Mouse (Mus musculus): ENCODE results near the gene Sox13. TPM values are rescaled to one million over a fixed set of nuclear protein-coding genes. Genes with fewer than 3 reads are reported as not detected.

Sox13 gene
- polyA plus RNA-seq, 1 experiment from 2014 or later, result 9.0 TPM

- Histone ChIP-seq H3K4me1 (replicated peaks) (peaks cover 66% of the 10 kb centered on the region), H3K4me3 (replicated peaks) (no peak overlapping the region), H3K4me2 (replicated peaks) (peak overlapping the region; percentile 2; the same call in 1 of the 2 replicates), H3K27me3 (replicated peaks) (no peaks in the 10 kb centered on the region), H3K9me3 (no peaks in the 10 kb centered on the region), H3K36me3 (no peaks in the 10 kb centered on the region), H3K9ac (no peak overlapping the region), H3K27ac (peak overlapping the region; percentile 52)
- 30% methylated on average over 9 of the region's 9 CpGs for WGBS
- ATAC-seq, result no peak
Observed at GRCm38 (mm10) chr1:133412941-133413340, 11.2 kb downstream of the Sox13 start.

GRCm38 (mm10) chr1:133411506-133412147, 12.6 kb downstream of the Sox13 start:
- H3K36me3 ChIP-seq, result no peaks in the 10 kb centered on the region
- no peak overlapping the region for H3K4me2 ChIP-seq (replicated peaks)
- no peak for ATAC-seq
- 0 out of 2 replicates have a peak overlapping the region, but pooled peaks have one; percentile 44 for H3K27ac ChIP-seq
- H3K9me3 ChIP-seq, result no peaks in the 10 kb centered on the region
- 80% methylated on average over 8 of the region's 8 CpGs for WGBS
- no peaks in the 10 kb centered on the region for H3K27me3 ChIP-seq (replicated peaks)
- H3K9ac ChIP-seq, result no peak overlapping the region
- peaks cover 57% of the 10 kb centered on the region for H3K4me1 ChIP-seq (replicated peaks)
- H3K4me3 ChIP-seq (replicated peaks), result no peak overlapping the region

GRCm38 (mm10) chr1:133409786-133410185, 14.4 kb downstream of the Sox13 start:
- no peak overlapping the region for H3K4me3 ChIP-seq (replicated peaks)
- no peak overlapping the region for H3K9ac ChIP-seq
- H3K27me3 ChIP-seq (replicated peaks), result no peaks in the 10 kb centered on the region
- ATAC-seq, result no peak
- 58% methylated on average over 9 of the region's 9 CpGs for WGBS
- peaks cover 46% of the 10 kb centered on the region for H3K4me1 ChIP-seq (replicated peaks)
- H3K9me3 ChIP-seq, result no peaks in the 10 kb centered on the region
- no peaks in the 10 kb centered on the region for H3K36me3 ChIP-seq
- H3K27ac ChIP-seq, result no peak overlapping the region
- H3K4me2 ChIP-seq (replicated peaks), result no peak overlapping the region

- 23% methylated on average over 6 of the region's 6 CpGs for WGBS
- Histone ChIP-seq H3K4me2 (replicated peaks) (no peak overlapping the region), H3K4me3 (replicated peaks) (no peak overlapping the region), H3K4me1 (replicated peaks) (peaks cover 38% of the 10 kb centered on the region), H3K27me3 (replicated peaks) (no peaks in the 10 kb centered on the region), H3K36me3 (no peaks in the 10 kb centered on the region), H3K27ac (no peak overlapping the region), H3K9ac (no peak overlapping the region), H3K9me3 (no peaks in the 10 kb centered on the region)
- no peak for ATAC-seq
Observed at GRCm38 (mm10) chr1:133408880-133409516, 15.2 kb downstream of the Sox13 start.

- Histone ChIP-seq H3K9me3 (no peaks in the 10 kb centered on the region), H3K27ac (no peak overlapping the region), H3K4me2 (replicated peaks) (no peak overlapping the region), H3K36me3 (no peaks in the 10 kb centered on the region), H3K4me3 (replicated peaks) (no peak overlapping the region), H3K4me1 (replicated peaks) (peaks cover 32% of the 10 kb centered on the region), H3K9ac (no peak overlapping the region), H3K27me3 (replicated peaks) (no peaks in the 10 kb centered on the region)
- no peak for ATAC-seq
- WGBS, result 66% methylated on average over 9 of the region's 9 CpGs
Observed at GRCm38 (mm10) chr1:133408321-133408720, 15.9 kb downstream of the Sox13 start.

- ATAC-seq, result no peak
- Histone ChIP-seq H3K9ac (no peak overlapping the region), H3K9me3 (no peaks in the 10 kb centered on the region), H3K27ac (no peak overlapping the region), H3K4me1 (replicated peaks) (peaks cover 23% of the 10 kb centered on the region), H3K4me3 (replicated peaks) (no peak overlapping the region), H3K27me3 (replicated peaks) (no peaks in the 10 kb centered on the region), H3K36me3 (no peaks in the 10 kb centered on the region), H3K4me2 (replicated peaks) (no peak overlapping the region)
- 59% methylated on average over 6 of the region's 6 CpGs for WGBS
Observed at GRCm38 (mm10) chr1:133407436-133407835, 16.7 kb downstream of the Sox13 start.

- ATAC-seq, result no peak
- H3K4me3 ChIP-seq (replicated peaks), result no peak overlapping the region
- no peak overlapping the region for H3K9ac ChIP-seq
- H3K27ac ChIP-seq, result no peak overlapping the region
- H3K36me3 ChIP-seq, result no peaks in the 10 kb centered on the region
- H3K4me1 ChIP-seq (replicated peaks), result peaks cover 23% of the 10 kb centered on the region
- no peaks in the 10 kb centered on the region for H3K27me3 ChIP-seq (replicated peaks)
- 83% methylated on average over 7 of the region's 7 CpGs for WGBS
- no peaks in the 10 kb centered on the region for H3K9me3 ChIP-seq
- H3K4me2 ChIP-seq (replicated peaks), result no peak overlapping the region
Observed at GRCm38 (mm10) chr1:133406614-133407013, 17.6 kb downstream of the Sox13 start.

- Histone ChIP-seq H3K36me3 (no peaks in the 10 kb centered on the region), H3K4me1 (replicated peaks) (peaks cover 9% of the 10 kb centered on the region), H3K9me3 (no peaks in the 10 kb centered on the region), H3K4me3 (replicated peaks) (no peak overlapping the region), H3K9ac (no peak overlapping the region), H3K27ac (no peak overlapping the region), H3K27me3 (replicated peaks) (no peaks in the 10 kb centered on the region), H3K4me2 (replicated peaks) (no peak overlapping the region)
- 56% methylated on average over 4 of the region's 4 CpGs for WGBS
- ATAC-seq, result no peak
Observed at GRCm38 (mm10) chr1:133404005-133404404, 20.2 kb downstream of the Sox13 start.

- no peak overlapping the region for H3K4me2 ChIP-seq (replicated peaks)
- H3K4me1 ChIP-seq (replicated peaks), result peaks cover 7% of the 10 kb centered on the region
- no peak for ATAC-seq
- H3K27ac ChIP-seq, result no peak overlapping the region
- H3K36me3 ChIP-seq, result no peaks in the 10 kb centered on the region
- H3K4me3 ChIP-seq (replicated peaks), result no peak overlapping the region
- 73% methylated on average over 13 of the region's 13 CpGs for WGBS
- H3K9ac ChIP-seq, result no peak overlapping the region
- no peaks in the 10 kb centered on the region for H3K27me3 ChIP-seq (replicated peaks)
- H3K9me3 ChIP-seq, result no peaks in the 10 kb centered on the region
Observed at GRCm38 (mm10) chr1:133400014-133400725, 24.0 kb downstream of the Sox13 start.

GRCm38 (mm10) chr1:133397483-133398237, 26.5 kb downstream of the Sox13 start:
- Histone ChIP-seq H3K9me3 (no peaks in the 10 kb centered on the region), H3K4me3 (replicated peaks) (no peak overlapping the region), H3K27me3 (replicated peaks) (no peaks in the 10 kb centered on the region), H3K27ac (0 out of 2 replicates have a peak overlapping the region, but pooled peaks have one; percentile 30), H3K36me3 (peaks cover 3% of the 10 kb centered on the region; the same call in 1 of the 2 replicates), H3K9ac (peak overlapping the region; percentile 5; the same call in 1 of the 2 replicates), H3K4me1 (replicated peaks) (peaks cover 7% of the 10 kb centered on the region), H3K4me2 (replicated peaks) (no peak overlapping the region)
- peak; percentile 37; the same call in 1 of the 2 replicates for ATAC-seq
- 32% methylated on average over 17 of the region's 17 CpGs for WGBS

GRCm38 (mm10) chr1:133397094-133397482, 27.1 kb downstream of the Sox13 start:
- Histone ChIP-seq H3K4me1 (replicated peaks) (peaks cover 7% of the 10 kb centered on the region), H3K27me3 (replicated peaks) (no peaks in the 10 kb centered on the region), H3K4me3 (replicated peaks) (no peak overlapping the region), H3K4me2 (replicated peaks) (no peak overlapping the region), H3K9ac (no peak overlapping the region), H3K36me3 (peaks cover 3% of the 10 kb centered on the region; the same call in 1 of the 2 replicates), H3K9me3 (no peaks in the 10 kb centered on the region), H3K27ac (0 out of 2 replicates have a peak overlapping the region, but pooled peaks have one; percentile 27)
- whole genome bisulfite sequencing, result 83% methylated on average over 5 of the region's 5 CpGs
- no peak for ATAC-seq

GRCm38 (mm10) chr1:133396693-133397092, 27.5 kb downstream of the Sox13 start:
- 94% methylated on average over 5 of the region's 5 CpGs for WGBS

More at GRCm38 (mm10) chr1:133396693-133397092, 27.5 kb downstream of the Sox13 start:
- no peak for ATAC-seq
- no peaks in the 10 kb centered on the region for H3K27me3 ChIP-seq (replicated peaks)
- H3K36me3 ChIP-seq, result peaks cover 6% of the 10 kb centered on the region
- no peak overlapping the region for H3K4me3 ChIP-seq (replicated peaks)
- H3K9ac ChIP-seq, result no peak overlapping the region
- no peak overlapping the region for H3K4me2 ChIP-seq (replicated peaks)
- no peaks in the 10 kb centered on the region for H3K9me3 ChIP-seq
- H3K4me1 ChIP-seq (replicated peaks), result peaks cover 7% of the 10 kb centered on the region
- no peak overlapping the region for H3K27ac ChIP-seq

Measured in intestine, embryonic 15.5 days (tissue).